Mouse (Mus musculus): ENCODE measurements around the gene Smarcc1.

DNA sequence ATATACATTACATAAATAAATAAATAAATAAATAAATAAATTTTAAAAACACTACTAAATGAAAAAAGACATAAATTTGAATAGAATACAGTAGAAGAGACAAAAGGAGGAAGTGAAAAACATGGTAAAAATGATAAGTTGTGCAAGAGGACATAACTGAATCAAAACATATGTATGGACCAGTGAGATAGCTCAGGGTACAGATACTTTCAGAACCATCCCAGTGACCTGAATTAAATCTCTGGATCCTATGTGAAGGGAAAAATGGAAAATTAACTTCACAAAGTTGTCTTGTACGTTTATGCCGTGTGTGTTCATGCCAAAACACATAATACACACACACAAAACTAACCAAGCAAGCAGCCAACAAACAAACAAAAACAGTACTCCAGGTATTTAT lies 5.8 kb downstream of the Smarcc1 start:
- no peak for TF ChIP-seq CTCF (IDR thresholded peaks at IDR 0.05; ENCODE audit: low read depth, low read length)
- no peak for TF ChIP-seq POLR2AphosphoS5 (IDR thresholded peaks at IDR 0.05; ENCODE audit: insufficient replicate concordance, low read depth, low read length)

Measured in G1E (cell line).